Mouse (Mus musculus) mouse trophoblast stem cell (cell line): Measurements from ENCODE around the gene Sptssb.

Experiments
- in situ Hi-C, 2 experiments: fragments of 300-500 bp; cut with MseI, MboI; formaldehyde crosslinking; loops; 2 replicates in 1 of 2; 3 replicates in 1 of 2; pipeline ENCODE4 v1.15.1; 2025

The Sptssb gene

GRCm38 (mm10) chr3:69860589-69861521 is 1.1 kb upstream of the Sptssb start:
- in situ Hi-C loops: no loop called here

GRCm38 (mm10) chr3:69839485-69839884 is 20.3 kb downstream of the Sptssb start:
- in situ Hi-C loops: no loop called here

GRCm38 (mm10) chr3:69829532-69829931 is 30.2 kb downstream of the Sptssb start:
- in situ Hi-C loops: no loop called here

GRCm38 (mm10) chr3:69824536-69824935 is 35.2 kb downstream of the Sptssb start:
- in situ Hi-C loops: no loop called here

GRCm38 (mm10) chr3:69820614-69821013 is 39.1 kb downstream of the Sptssb start:
- in situ Hi-C loops: no loop called here

GRCm38 (mm10) chr3:69819851-69820200 is 39.9 kb downstream of the Sptssb start:
- in situ Hi-C loops: no loop called here

- in situ Hi-C loops: no loop called here
Measured at GRCm38 (mm10) chr3:69819146-69819850, 40.4 kb downstream of the Sptssb start.

- in situ Hi-C loops: no loop called here
Measured at GRCm38 (mm10) chr3:69818466-69818865, 41.3 kb downstream of the Sptssb start.

- in situ Hi-C loops: no loop called here
Measured at GRCm38 (mm10) chr3:69816547-69816946, 43.2 kb downstream of the Sptssb start.

- in situ Hi-C loops: no loop called here
Measured at GRCm38 (mm10) chr3:69813005-69813695, 46.6 kb downstream of the Sptssb start.

- in situ Hi-C loops: no loop called here
Measured at GRCm38 (mm10) chr3:69812442-69812841, 47.3 kb downstream of the Sptssb start.

GRCm38 (mm10) chr3:69808479-69808878 is 51.3 kb downstream of the Sptssb start:
- in situ Hi-C loops: no loop called here

- in situ Hi-C loops: no loop called here
Measured at GRCm38 (mm10) chr3:69803137-69803536, 56.6 kb downstream of the Sptssb start.

GRCm38 (mm10) chr3:69800829-69801384 is 58.8 kb downstream of the Sptssb start:
- in situ Hi-C loops: no loop called here

- in situ Hi-C loops: no loop called here
Measured at GRCm38 (mm10) chr3:69799096-69799495, 60.6 kb downstream of the Sptssb start.

- in situ Hi-C loops: no loop called here
Measured at GRCm38 (mm10) chr3:69797969-69798368, 61.8 kb downstream of the Sptssb start.

GRCm38 (mm10) chr3:69797533-69797932 is 62.2 kb downstream of the Sptssb start:
- in situ Hi-C loops: no loop called here

- in situ Hi-C loops: no loop called here
Measured at GRCm38 (mm10) chr3:69792823-69793417, 66.8 kb downstream of the Sptssb start.

GRCm38 (mm10) chr3:69779246-69779796 is 80.4 kb downstream of the Sptssb start:
- in situ Hi-C loops: no loop called here

GRCm38 (mm10) chr3:69773356-69773755 is 86.4 kb downstream of the Sptssb start:
- in situ Hi-C loops: no loop called here
